Mouse (Mus musculus): Measurements from ENCODE around the gene Gpr161.

- TF ChIP-seq POLR2A (IDR thresholded peaks at IDR 0.05; ENCODE audit: insufficient read length, low read depth) (no peak), TCF3 (IDR thresholded peaks at IDR 0.05; ENCODE audit: insufficient read length, low read depth) (no peak), TCF12 (IDR thresholded peaks at IDR 0.05; ENCODE audit: insufficient read depth, poor library complexity, severe bottlenecking) (no peak), POLR2AphosphoS2 (IDR thresholded peaks at IDR 0.05; ENCODE audit: insufficient read length, low read depth) (no peak), REST (IDR thresholded peaks at IDR 0.05; ENCODE audit: insufficient read depth, insufficient read length) (no peak), E2F4 (IDR thresholded peaks at IDR 0.05; ENCODE audit: insufficient read depth) (no peak), MYOG (IDR thresholded peaks at IDR 0.05; ENCODE audit: control insufficient read depth in 1 of 3, insufficient read depth in 1 of 3, insufficient read length in 2 of 3, low read depth in 2 of 3) (no peak), CEBPB (IDR thresholded peaks at IDR 0.05; ENCODE audit: insufficient read depth, poor library complexity, severe bottlenecking) (no peak), SRF (IDR thresholded peaks at IDR 0.05; ENCODE audit: control insufficient read depth, insufficient read length, low read depth) (no peak), USF1 (IDR thresholded peaks at IDR 0.05; ENCODE audit: low read depth) (no peak), MAX (IDR thresholded peaks at IDR 0.05; ENCODE audit: low read depth) (no peak)
Observed at GRCm38 (mm10) chr1:165246587-165246986, 49.0 kb upstream of the Gpr161 start.
